Mouse (Mus musculus) spleen, postnatal 36 days (tissue): ENCODE data around the gene Znrf3.

Source experiments
- DNase-seq, 2 experiments: peaks; one replicate each; pipeline ENCODE4 v3.0.0; 2022; ENCODE audit warnings: low spot score in 2 of 2, mixed read lengths in 1 of 2

The Znrf3 gene

GRCm38 (mm10) chr11:5242158-5242557, 202.5 kb downstream of the Znrf3 start:
- DNase-seq: no peak

DNA sequence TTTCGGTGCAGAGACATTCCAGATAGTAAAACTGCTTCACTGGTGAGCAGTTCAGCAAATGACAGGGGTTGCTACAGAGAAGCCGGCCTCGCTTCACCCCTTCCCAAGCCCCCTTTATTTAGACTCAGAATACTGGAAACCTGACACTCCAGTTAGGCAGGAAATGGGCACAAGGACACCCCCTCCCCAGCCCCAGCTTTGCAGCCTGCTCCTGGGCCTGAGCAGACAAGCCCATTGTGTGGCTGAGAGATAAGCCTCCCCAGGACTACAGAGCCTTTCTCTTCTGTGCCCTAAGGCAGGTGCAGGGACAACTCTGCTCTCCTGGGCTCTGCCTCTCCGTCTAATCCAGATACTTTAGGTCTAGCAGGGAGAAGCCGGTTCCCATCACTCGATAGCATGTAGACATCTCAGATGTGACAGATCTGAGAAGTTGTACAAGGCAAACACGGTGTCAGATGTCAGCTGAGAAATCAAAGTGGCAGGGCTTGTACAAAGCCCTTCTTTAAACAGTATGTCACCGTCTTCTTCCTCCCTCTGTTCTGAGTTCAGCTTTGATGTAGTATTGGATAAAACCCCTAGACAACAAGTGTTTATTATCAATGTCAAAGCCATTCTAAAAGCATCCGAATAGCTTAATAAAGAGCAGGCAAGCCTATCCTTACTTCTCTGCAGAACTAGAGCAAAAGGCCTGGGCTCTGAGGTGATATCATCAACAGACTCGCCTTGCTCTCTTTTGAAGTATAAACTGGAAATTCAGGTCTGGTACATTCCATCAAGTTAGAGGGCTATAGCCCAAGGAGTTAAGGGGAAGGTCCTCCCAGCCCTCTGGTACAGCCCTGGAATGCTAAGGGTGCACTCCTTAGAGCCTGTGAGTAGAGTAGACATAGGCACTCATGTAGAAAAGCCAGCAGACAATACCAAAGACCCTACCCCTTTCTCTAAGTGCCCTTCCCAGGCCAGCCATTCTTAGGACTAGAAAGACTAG, 204.6 kb downstream of the Znrf3 start:
- no peak for DNase-seq
